In the genomic region with DNA sequence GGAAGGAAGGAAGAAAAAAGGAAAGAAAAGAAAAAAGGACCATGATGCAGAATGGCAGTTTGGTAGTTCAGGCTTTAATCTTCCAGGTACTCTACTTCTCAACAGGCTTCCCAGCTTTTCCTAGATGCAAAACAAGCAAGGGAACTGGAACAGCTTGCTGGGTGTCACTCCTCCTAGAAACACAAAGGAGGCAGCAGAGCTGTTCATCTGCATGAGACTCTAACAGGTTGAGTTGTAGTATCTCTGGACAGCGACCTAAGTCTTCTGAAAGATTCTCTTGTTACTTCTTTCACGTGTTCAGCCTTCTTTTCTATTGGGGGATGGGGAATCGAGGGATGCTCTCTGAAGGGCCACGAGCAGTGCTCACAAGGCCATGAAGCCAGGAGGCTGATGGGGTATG, we compare ENCODE assay signal across 23 mouse cellular contexts.
"Had no signal": no experiment of that assay in that cellular context is flagged by ENCODE, and none has a peak within 500 bp of the region (broad histone marks: within the 10 kb centered on the region; RNA-seq: fewer than 3 reads in every experiment).

No protein-coding gene starts in this region.

- H3K4me1 ChIP-seq: liver, embryonic 12.5 days; liver, embryonic 15.5 days had no signal

- H3K27ac ChIP-seq: layer of hippocampus, adult 2 months; limb, embryonic 10.5 days; limb, embryonic 13.5 days; liver, embryonic 12.5 days; liver, embryonic 15.5 days; lung, embryonic 15.5 days; midbrain, embryonic 10.5 days; midbrain, embryonic 13.5 days; neural tube, embryonic 13.5 days; stomach, embryonic 15.5 days had no signal

- ATAC-seq: liver, embryonic 12.5 days; midbrain, embryonic 13.5 days; midbrain, embryonic 16.5 days had no signal

- H3K36me3 ChIP-seq: limb, embryonic 10.5 days; limb, embryonic 13.5 days; liver, embryonic 12.5 days; liver, embryonic 15.5 days; lung, embryonic 15.5 days; midbrain, embryonic 10.5 days; midbrain, embryonic 13.5 days; neural tube, embryonic 13.5 days; stomach, embryonic 15.5 days had no signal

- DNase-seq: kidney, postnatal 25 days; layer of hippocampus, adult 9-11 months; liver; lung, adult 18-20 months; lung, postnatal 10 days; lung, postnatal 36 days; retina, postnatal 1 day; right cerebral cortex, postnatal 25 days; spleen, adult 18-20 months; thymus, postnatal 25 days had no signal

- H3K9ac ChIP-seq: limb, embryonic 13.5 days; liver, embryonic 12.5 days; liver, embryonic 15.5 days; lung, embryonic 15.5 days; midbrain, embryonic 13.5 days; neural tube, embryonic 13.5 days; stomach, embryonic 15.5 days had no signal

- H3K9me3 ChIP-seq: limb, embryonic 10.5 days; limb, embryonic 13.5 days; liver, embryonic 12.5 days; liver, embryonic 15.5 days; lung, embryonic 15.5 days; megakaryocyte, embryonic 14.5 days; midbrain, embryonic 10.5 days; midbrain, embryonic 13.5 days; neural tube, embryonic 13.5 days; stomach, embryonic 15.5 days had no signal

- H3K4me2 ChIP-seq: limb, embryonic 13.5 days; liver, embryonic 12.5 days; liver, embryonic 15.5 days; lung, embryonic 15.5 days; midbrain, embryonic 13.5 days; neural tube, embryonic 13.5 days; stomach, embryonic 15.5 days had no signal

- H3K27me3 ChIP-seq: lung, embryonic 15.5 days; midbrain, embryonic 13.5 days; stomach, embryonic 15.5 days had no signal

- H3K4me3 ChIP-seq: layer of hippocampus, adult 2 months; limb, embryonic 10.5 days; limb, embryonic 13.5 days; liver, embryonic 12.5 days; liver, embryonic 15.5 days; lung, embryonic 15.5 days; megakaryocyte, embryonic 14.5 days; midbrain, embryonic 10.5 days; midbrain, embryonic 13.5 days; myocyte; neural tube, embryonic 13.5 days; stomach, embryonic 15.5 days had no signal
